Mouse (Mus musculus): ENCODE results near the gene Grm1. TPM values are rescaled to one million over a fixed set of nuclear protein-coding genes. Genes with fewer than 3 reads are reported as not detected.

The Grm1 gene
- polyA plus RNA-seq, 1 experiment from 2014 or later, result 0.08 TPM

DNA sequence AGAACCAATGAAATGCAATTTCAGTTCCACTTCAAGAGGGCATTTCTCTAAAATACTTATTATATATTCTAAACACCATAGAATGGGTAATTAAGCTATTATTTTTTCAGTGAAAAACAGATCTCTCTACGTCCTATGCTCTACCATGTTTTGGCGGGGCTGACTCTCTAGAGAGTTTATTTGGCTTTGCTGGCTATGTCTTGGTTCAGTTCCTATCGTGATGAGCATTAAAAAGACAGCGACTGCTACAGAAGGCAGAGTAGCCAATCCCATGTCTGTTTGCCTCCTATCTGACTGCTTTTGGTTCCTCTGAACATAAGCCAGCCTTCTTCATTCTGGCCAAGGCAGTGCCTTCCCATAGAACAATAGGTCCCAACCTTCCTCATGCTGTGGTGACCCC lies 425.5 kb downstream of the Grm1 start:
- no peak for DNase-seq (ENCODE audit: low spot score)
- no peaks in the 10 kb centered on the region for H3K9me3 ChIP-seq
- H3K36me3 ChIP-seq, result no peaks in the 10 kb centered on the region
- H3K4me3 ChIP-seq, result no peak overlapping the region
- no peak overlapping the region for H3K27ac ChIP-seq
- H3K4me1 ChIP-seq, result peaks cover 14% of the 10 kb centered on the region
- no peaks in the 10 kb centered on the region for H3K27me3 ChIP-seq (ENCODE audit: insufficient read depth, poor library complexity, severe bottlenecking)
- WGBS, result 86% methylated on average over 4 of the region's 4 CpGs

DNA sequence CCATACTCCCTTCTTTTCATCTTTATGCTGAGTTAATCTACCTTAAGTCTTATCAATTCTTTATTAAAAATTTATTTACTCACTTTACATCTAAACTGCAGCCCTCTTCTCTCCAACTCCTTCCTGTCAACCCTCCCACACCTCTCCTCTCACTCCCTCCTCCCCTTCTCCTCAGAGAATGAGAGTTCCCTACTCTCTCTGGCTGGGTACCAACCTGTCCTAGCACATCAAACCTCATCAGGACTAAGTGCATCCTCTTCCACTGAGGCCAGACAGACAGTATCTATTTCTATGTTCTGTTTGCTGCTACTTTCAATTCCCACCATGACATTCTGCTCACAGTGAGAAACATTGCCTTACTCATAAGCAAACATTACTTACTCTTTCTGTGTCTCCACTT lies 426.2 kb downstream of the Grm1 start:
- Histone ChIP-seq H3K36me3 (no peaks in the 10 kb centered on the region), H3K27ac (no peak overlapping the region), H3K27me3 (ENCODE audit: insufficient read depth, poor library complexity, severe bottlenecking) (no peaks in the 10 kb centered on the region), H3K4me1 (peaks cover 14% of the 10 kb centered on the region), H3K9me3 (no peaks in the 10 kb centered on the region), H3K4me3 (no peak overlapping the region)
- no peak for DNase-seq (ENCODE audit: low spot score)

Other genes starting within 250 kb of the Grm1 start
- gene Shprh, start 67.1 kb upstream of the Grm1 start, polyA plus RNA-seq (2016; fragmentation: Nextera tagmentation; extraction: Ambion mirVana), result 14.3 and 15.0 TPM in 2 replicates
- gene Fbxo30, start 199.0 kb upstream of the Grm1 start, polyA plus RNA-seq (2016; fragmentation: Nextera tagmentation; extraction: Ambion mirVana), result 43.1 and 43.7 TPM in 2 replicates

Measured in heart, embryonic 10.5 days (tissue).